ENCODE assay signal across 38 mouse cellular contexts in genomic region chr16:89568141-89568540, GRCm38 (mm10). TPM values are rescaled to one million over a fixed set of nuclear protein-coding genes. Genes with fewer than 3 reads are reported as not detected.
"Had no signal": no experiment of that assay in that cellular context is flagged by ENCODE, and none has a peak within 500 bp of the region (broad histone marks: within the 10 kb centered on the region; RNA-seq: fewer than 3 reads in every experiment).

No protein-coding gene starts in this region.

- DNase-seq: cerebellum, adult 2 months; cerebellum, adult 8-10 months; cerebellum, adult 9-11 months; cerebellum, postnatal 10 days; cerebellum, postnatal 14 days; cerebellum, postnatal 25 days; cerebellum, postnatal 36 days; embryo, embryonic 11 days; forebrain, postnatal 0 days; gastrocnemius, adult 2 months; gastrocnemius, postnatal 10 days; gastrocnemius, postnatal 14 days; gastrocnemius, postnatal 25 days; gastrocnemius, postnatal 36 days; heart, adult 18-20 months; heart, adult 2 months had no signal

- ATAC-seq: forebrain, embryonic 13.5 days; forebrain, embryonic 14.5 days; forebrain, embryonic 15.5 days; forebrain, embryonic 16.5 days; forebrain, postnatal 0 days had no signal

- H3K4me1 ChIP-seq: embryonic facial prominence, embryonic 10.5 days; embryonic facial prominence, embryonic 12.5 days; embryonic facial prominence, embryonic 13.5 days; embryonic facial prominence, embryonic 15.5 days; forebrain, embryonic 10.5 days; forebrain, embryonic 12.5 days; forebrain, embryonic 13.5 days had no signal

- H3K9ac ChIP-seq: embryonic facial prominence, embryonic 12.5 days; embryonic facial prominence, embryonic 13.5 days; embryonic facial prominence, embryonic 15.5 days; forebrain, embryonic 12.5 days; forebrain, embryonic 13.5 days; forebrain, embryonic 15.5 days; forebrain, postnatal 0 days had no signal

- H3K9me3 ChIP-seq: embryonic facial prominence, embryonic 10.5 days; embryonic facial prominence, embryonic 12.5 days; embryonic facial prominence, embryonic 13.5 days; embryonic facial prominence, embryonic 15.5 days; forebrain, embryonic 10.5 days; forebrain, embryonic 12.5 days; forebrain, embryonic 13.5 days; forebrain, embryonic 15.5 days; heart, embryonic 10.5 days had no signal

- H3K4me2 ChIP-seq: embryonic facial prominence, embryonic 12.5 days; embryonic facial prominence, embryonic 13.5 days; embryonic facial prominence, embryonic 15.5 days; forebrain, embryonic 12.5 days; forebrain, embryonic 13.5 days; forebrain, embryonic 15.5 days had no signal

- H3K36me3 ChIP-seq: embryonic facial prominence, embryonic 10.5 days; embryonic facial prominence, embryonic 12.5 days; embryonic facial prominence, embryonic 13.5 days; embryonic facial prominence, embryonic 15.5 days; forebrain, embryonic 10.5 days; forebrain, embryonic 12.5 days; forebrain, embryonic 15.5 days; heart, embryonic 10.5 days had no signal

- H3K4me3 ChIP-seq: embryonic facial prominence, embryonic 10.5 days; embryonic facial prominence, embryonic 12.5 days; embryonic facial prominence, embryonic 13.5 days; embryonic facial prominence, embryonic 15.5 days; erythroblast, embryonic 14.5 days; forebrain, embryonic 10.5 days; forebrain, embryonic 12.5 days; forebrain, embryonic 13.5 days; forebrain, embryonic 15.5 days; gastrocnemius, adult 2 months; heart, adult 2 months; heart, embryonic 10.5 days had no signal

- H3K27ac ChIP-seq: embryonic facial prominence, embryonic 10.5 days; embryonic facial prominence, embryonic 12.5 days; embryonic facial prominence, embryonic 13.5 days; embryonic facial prominence, embryonic 15.5 days; forebrain, embryonic 10.5 days; forebrain, embryonic 12.5 days; forebrain, embryonic 13.5 days; forebrain, embryonic 15.5 days; gastrocnemius, adult 2 months; heart, adult 2 months; heart, embryonic 10.5 days had no signal

- H3K27me3 ChIP-seq: embryonic facial prominence, embryonic 12.5 days; embryonic facial prominence, embryonic 13.5 days; embryonic facial prominence, embryonic 15.5 days; forebrain, embryonic 12.5 days; forebrain, embryonic 13.5 days; forebrain, embryonic 15.5 days had no signal

RNA-seq across cellular contexts. Expression of gene Krtap11-1, which starts 2.8 kb away (rescaled TPM):
- total RNA-seq: common myeloid progenitor, adult 5-6 weeks; forebrain, postnatal 0 days; gastrocnemius, adult 18-20 months; gastrocnemius, adult 2 months; gastrocnemius, adult 8-10 months; gastrocnemius, postnatal 10 days; gastrocnemius, postnatal 14 days; gastrocnemius, postnatal 25 days; gastrocnemius, postnatal 36 days; gastrocnemius, postnatal 4 days; granulocyte monocyte progenitor cell, adult 5-6 weeks; heart, adult 18-20 months; heart, adult 2 months; heart, adult 8-10 months had no signal
- polyA plus RNA-seq: cerebellum, adult 2 months; cortical plate, adult 2 months; embryonic facial prominence, embryonic 10.5 days; embryonic facial prominence, embryonic 11.5 days; embryonic facial prominence, embryonic 12.5 days; embryonic facial prominence, embryonic 13.5 days; erythroblast, embryonic 14.5 days; forebrain, embryonic 10.5 days; forebrain, embryonic 11.5 days; forebrain, embryonic 12.5 days; forebrain, embryonic 13.5 days; forebrain, embryonic 14.5 days; forebrain, embryonic 15.5 days; forebrain, embryonic 16.5 days; forebrain, postnatal 0 days; frontal cortex, adult 2 months; heart, adult 2 months; heart, embryonic 10.5 days had no signal
